Mouse (Mus musculus) E14TG2a.4 (cell line): Measurements from ENCODE around the gene Cyyr1.

ENCODE experiments used
- CTCF ChIP-seq: conservative IDR thresholded peaks from 2 replicates; pipeline ENCODE4 v1.5.1; 2014; ENCODE audit warnings: low read length
- NANOG ChIP-seq: IDR thresholded peaks from 2 replicates; pipeline ENCODE4 v1.6.1; 2014; ENCODE audit warnings: borderline replicate concordance, low read length, mixed read lengths

- TF ChIP-seq CTCF (no peak), NANOG (no peak)
These were observed 11.4 kb downstream of the Cyyr1 start for GRCm38 (mm10) chr16:85541676-85542273.
